Mouse (Mus musculus) erythroblast, embryonic 14.5 days (primary cell): ENCODE measurements around the gene Gpr3.

Experiments used
- GATA1 ChIP-seq: IDR thresholded peaks from 2 replicates; pipeline ENCODE4 v1.6.1; 2012; ENCODE audit warnings: low read length, inconsistent platforms, mixed read lengths
- TAL1 ChIP-seq: IDR thresholded peaks from 3 replicates; pipeline ENCODE4 v1.6.1; 2012; ENCODE audit warnings: low read length, inconsistent platforms, mixed read lengths

DNA sequence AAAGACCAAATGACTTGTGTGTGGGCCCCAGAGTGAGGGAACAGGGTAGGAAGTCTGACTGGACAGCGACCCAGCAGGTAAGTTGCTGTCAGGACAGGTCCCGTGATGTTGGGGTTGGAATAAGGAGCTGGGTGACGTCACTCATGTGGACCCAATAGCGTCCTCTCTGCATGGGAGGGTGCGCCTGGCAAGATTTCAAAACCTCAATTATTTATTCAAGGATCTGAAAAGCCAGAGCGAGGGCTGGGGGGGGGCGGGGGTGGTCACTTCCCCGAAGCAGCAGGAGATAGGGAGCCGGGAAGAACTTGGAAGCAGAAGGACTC is 893 bp upstream of the Gpr3 start:
- TF ChIP-seq TAL1 (no peak), GATA1 (no peak)
